Mouse (Mus musculus): ENCODE measurements around the gene Ptchd4. TPM values are rescaled to one million over a fixed set of nuclear protein-coding genes. Genes with fewer than 3 reads are reported as not detected.

Ptchd4 gene
- polyA plus RNA-seq, 1 experiment: not detected

- TF ChIP-seq CTCF (IDR thresholded peaks at IDR 0.05; ENCODE audit: insufficient read depth, low read length): no peak
- no peak for TF ChIP-seq POLR2A (IDR thresholded peaks at IDR 0.05; ENCODE audit: borderline replicate concordance, extremely low read depth, low read depth, low read length)
- no peak for DNase-seq
- Histone ChIP-seq H3K4me1 (ENCODE audit: control insufficient read depth, insufficient read depth, low read length) (no peaks in the 10 kb centered on the region), H3K4me3 (replicated peaks; ENCODE audit: extremely low read depth, low read depth, low read length) (no peak overlapping the region)
Measured at GRCm38 (mm10) chr17:42393086-42393485, 77.3 kb downstream of the Ptchd4 start.

- H3K4me3 ChIP-seq (replicated peaks; ENCODE audit: extremely low read depth, low read depth, low read length): no peak overlapping the region
- 90% methylated on average over 3 of the region's 3 CpGs for WGBS
- DNase-seq: no peak
- TF ChIP-seq CTCF (IDR thresholded peaks at IDR 0.05; ENCODE audit: insufficient read depth, low read length) (no peak), POLR2A (IDR thresholded peaks at IDR 0.05; ENCODE audit: borderline replicate concordance, extremely low read depth, low read depth, low read length) (no peak)
- H3K4me1 ChIP-seq (ENCODE audit: control insufficient read depth, insufficient read depth, low read length): no peaks in the 10 kb centered on the region
Measured at GRCm38 (mm10) chr17:42395299-42395698, 79.6 kb downstream of the Ptchd4 start.

- WGBS: 80% methylated on average over 1 of the region's 1 CpGs
- no peak for DNase-seq
- TF ChIP-seq CTCF (IDR thresholded peaks at IDR 0.05; ENCODE audit: insufficient read depth, low read length) (no peak), POLR2A (IDR thresholded peaks at IDR 0.05; ENCODE audit: borderline replicate concordance, extremely low read depth, low read depth, low read length) (no peak)
- H3K4me1 ChIP-seq (ENCODE audit: control insufficient read depth, insufficient read depth, low read length): no peaks in the 10 kb centered on the region
- H3K4me3 ChIP-seq (replicated peaks; ENCODE audit: extremely low read depth, low read depth, low read length): no peak overlapping the region
Measured at GRCm38 (mm10) chr17:42418449-42418848, 102.7 kb downstream of the Ptchd4 start.

GRCm38 (mm10) chr17:42427961-42428360, 112.2 kb downstream of the Ptchd4 start:
- no peak for DNase-seq
- Histone ChIP-seq H3K4me3 (replicated peaks; ENCODE audit: extremely low read depth, low read depth, low read length) (no peak overlapping the region), H3K4me1 (ENCODE audit: control insufficient read depth, insufficient read depth, low read length) (no peaks in the 10 kb centered on the region)
- 76% methylated on average over 1 of the region's 1 CpGs for WGBS
- TF ChIP-seq POLR2A (IDR thresholded peaks at IDR 0.05; ENCODE audit: borderline replicate concordance, extremely low read depth, low read depth, low read length): no peak

GRCm38 (mm10) chr17:42430380-42430779, 114.6 kb downstream of the Ptchd4 start:
- TF ChIP-seq POLR2A (IDR thresholded peaks at IDR 0.05; ENCODE audit: borderline replicate concordance, extremely low read depth, low read depth, low read length) (no peak), CTCF (IDR thresholded peaks at IDR 0.05; ENCODE audit: insufficient read depth, low read length) (no peak)
- Histone ChIP-seq H3K4me1 (ENCODE audit: control insufficient read depth, insufficient read depth, low read length) (no peaks in the 10 kb centered on the region), H3K4me3 (replicated peaks; ENCODE audit: extremely low read depth, low read depth, low read length) (no peak overlapping the region)
- DNase-seq: no peak
- WGBS: 74% methylated on average over 2 of the region's 2 CpGs

GRCm38 (mm10) chr17:42452235-42452634, 136.5 kb downstream of the Ptchd4 start:
- no peak for DNase-seq

GRCm38 (mm10) chr17:42456441-42456840, 140.7 kb downstream of the Ptchd4 start:
- H3K4me3 ChIP-seq (replicated peaks; ENCODE audit: extremely low read depth, low read depth, low read length): no peak overlapping the region
- no peaks in the 10 kb centered on the region for H3K4me1 ChIP-seq (ENCODE audit: control insufficient read depth, insufficient read depth, low read length)
- DNase-seq: no peak
- TF ChIP-seq CTCF (IDR thresholded peaks at IDR 0.05; ENCODE audit: insufficient read depth, low read length) (no peak), POLR2A (IDR thresholded peaks at IDR 0.05; ENCODE audit: borderline replicate concordance, extremely low read depth, low read depth, low read length) (no peak)
- 68% methylated on average over 2 of the region's 2 CpGs for WGBS

More at GRCm38 (mm10) chr17:42452235-42452634, 136.5 kb downstream of the Ptchd4 start:
- no peak overlapping the region for H3K4me3 ChIP-seq (replicated peaks; ENCODE audit: extremely low read depth, low read depth, low read length)
- WGBS: 75% methylated on average over 2 of the region's 2 CpGs
- H3K4me1 ChIP-seq (ENCODE audit: control insufficient read depth, insufficient read depth, low read length): no peaks in the 10 kb centered on the region
- TF ChIP-seq POLR2A (IDR thresholded peaks at IDR 0.05; ENCODE audit: borderline replicate concordance, extremely low read depth, low read depth, low read length) (no peak), CTCF (IDR thresholded peaks at IDR 0.05; ENCODE audit: insufficient read depth, low read length) (no peak)

- no peak overlapping the region for H3K4me3 ChIP-seq (replicated peaks; ENCODE audit: extremely low read depth, low read depth, low read length)
- H3K4me1 ChIP-seq (ENCODE audit: control insufficient read depth, insufficient read depth, low read length): no peaks in the 10 kb centered on the region
- no peak for DNase-seq
- no peak for TF ChIP-seq CTCF (IDR thresholded peaks at IDR 0.05; ENCODE audit: insufficient read depth, low read length)
- no peak for TF ChIP-seq POLR2A (IDR thresholded peaks at IDR 0.05; ENCODE audit: borderline replicate concordance, extremely low read depth, low read depth, low read length)
Measured at GRCm38 (mm10) chr17:42462726-42463125, 147.0 kb downstream of the Ptchd4 start.

- TF ChIP-seq POLR2A (IDR thresholded peaks at IDR 0.05; ENCODE audit: borderline replicate concordance, extremely low read depth, low read depth, low read length) (no peak), CTCF (IDR thresholded peaks at IDR 0.05; ENCODE audit: insufficient read depth, low read length) (no peak)
- DNase-seq: no peak
- Histone ChIP-seq H3K4me1 (ENCODE audit: control insufficient read depth, insufficient read depth, low read length) (no peaks in the 10 kb centered on the region), H3K4me3 (replicated peaks; ENCODE audit: extremely low read depth, low read depth, low read length) (no peak overlapping the region)
- WGBS: 78% methylated on average over 5 of the region's 5 CpGs
Measured at GRCm38 (mm10) chr17:42480173-42480991, 164.6 kb downstream of the Ptchd4 start.

All from lung, adult 2 months (tissue).